Mouse (Mus musculus) urinary bladder, postnatal 14 days (tissue): ENCODE data around the gene Def8.
"Not testable (repeated sequence)": the region's sequence is repeated elsewhere in the genome, so short reads cannot be mapped to it uniquely, and the experiment has no call there.

Source experiments
- DNase-seq: peaks from one replicate; pipeline ENCODE4 v3.0.0; 2021; ENCODE audit warnings: low spot score

The Def8 gene

DNA sequence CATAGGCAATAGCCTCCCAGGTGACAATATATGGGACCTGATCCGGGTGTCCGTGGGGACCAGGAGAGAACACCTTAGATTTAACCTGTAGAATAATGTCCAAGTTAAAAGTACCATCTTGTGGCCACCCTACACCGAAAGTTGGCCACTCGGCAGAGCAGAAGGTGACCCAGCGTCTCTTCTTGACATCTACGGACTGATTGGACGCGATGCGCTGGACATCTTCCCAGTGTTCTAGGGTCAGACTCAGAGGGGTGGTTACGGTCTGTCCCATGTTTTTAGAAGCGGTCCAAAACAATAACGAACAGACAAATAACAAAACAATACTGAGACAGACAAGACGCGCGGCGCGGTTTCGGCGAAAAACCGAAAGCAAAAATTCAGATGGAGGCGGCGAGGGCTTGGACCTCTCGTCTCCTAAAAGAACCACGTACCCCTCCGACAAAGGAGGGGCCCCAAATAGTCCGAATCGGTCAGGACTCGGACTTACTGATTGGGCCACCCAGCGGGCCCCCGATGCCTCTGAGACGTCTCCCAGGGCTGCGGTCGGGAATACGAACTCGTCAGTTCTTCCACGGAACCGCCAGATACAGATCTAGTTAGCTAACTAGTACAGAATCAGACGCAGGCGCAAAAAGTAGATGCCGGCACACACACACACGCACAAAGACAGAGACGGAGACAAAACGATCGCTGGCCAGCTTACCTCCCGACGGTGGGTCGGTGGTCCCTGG is 10.1 kb downstream of the Def8 start:
- not testable (repeated sequence) for DNase-seq

DNA sequence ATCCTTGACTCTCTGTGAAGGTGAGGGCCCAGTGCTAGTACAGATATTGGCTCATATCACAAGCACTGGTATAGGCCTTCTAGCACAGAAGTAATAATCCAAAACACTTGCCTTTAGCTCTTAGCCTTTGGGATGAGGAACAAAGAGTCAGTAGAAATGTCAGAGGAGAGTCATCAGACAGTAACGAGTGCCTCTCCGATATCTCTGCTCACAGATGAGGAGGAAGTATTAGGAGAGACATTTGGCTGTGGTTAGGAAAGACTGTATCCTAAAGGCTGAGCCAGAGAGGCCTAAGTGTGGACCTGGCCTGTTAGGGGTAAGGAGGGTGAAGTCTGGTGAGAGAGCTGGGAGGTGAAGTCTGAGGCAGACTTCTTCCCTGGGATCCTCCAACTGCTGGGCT is 18.5 kb downstream of the Def8 start:
- no peak for DNase-seq

DNA sequence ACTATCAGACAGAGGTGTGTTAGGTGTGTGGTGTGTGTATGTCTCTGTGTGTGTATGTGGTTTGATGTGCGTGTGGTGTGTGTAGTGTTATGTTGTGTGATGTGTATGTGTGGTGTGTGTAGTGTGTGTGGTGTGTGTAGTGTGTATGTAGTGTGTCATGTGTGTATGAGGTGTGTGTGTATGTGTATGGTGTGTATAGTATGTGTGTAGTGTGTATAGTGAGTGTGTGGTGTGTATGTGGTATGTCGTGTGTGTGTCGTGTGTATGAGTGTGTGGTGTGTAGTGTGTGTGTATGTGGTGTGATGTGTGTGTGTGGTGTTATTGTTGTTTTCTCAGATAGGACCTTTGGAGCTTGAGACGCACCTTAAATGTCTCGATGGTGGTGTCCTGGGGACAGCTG is 19.0 kb downstream of the Def8 start:
- no peak for DNase-seq

DNA sequence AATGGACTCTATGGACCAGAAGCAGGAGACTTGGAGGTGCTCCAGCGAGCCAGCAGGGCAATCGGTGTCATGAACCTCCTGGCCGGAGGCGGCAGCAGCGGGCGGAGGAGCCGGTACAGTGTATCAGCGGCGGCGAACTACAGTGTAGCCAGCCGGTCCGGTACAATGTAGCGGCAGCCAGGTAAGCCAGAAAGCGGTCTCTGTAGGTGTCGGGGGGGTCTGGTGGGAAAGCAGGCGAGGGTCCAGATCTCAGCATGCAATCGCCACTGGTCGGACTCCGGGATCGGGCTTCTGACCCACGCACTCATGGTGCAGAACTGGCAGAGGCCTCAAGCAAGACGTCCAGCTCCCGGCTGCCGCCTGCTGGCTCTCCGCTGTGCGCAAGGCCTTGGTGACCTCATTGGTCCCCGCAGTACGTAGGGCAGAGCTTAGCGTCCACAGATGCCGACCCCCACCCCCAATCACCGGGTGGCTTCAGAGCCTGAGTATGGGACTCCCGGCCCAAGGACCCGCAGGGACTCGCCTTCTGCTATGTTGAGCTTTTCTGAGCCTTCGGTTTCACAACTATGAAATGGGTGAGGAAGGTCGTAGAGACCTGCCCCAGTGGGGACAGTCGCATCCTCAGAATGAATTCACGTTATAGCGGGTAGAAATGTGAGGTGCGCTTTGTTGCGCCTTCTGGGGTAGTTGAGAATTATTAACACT is 19.7 kb downstream of the Def8 start:
- DNase-seq = peak; percentile 95

- DNase-seq = no peak
Observed at GRCm38 (mm10) chr8:123443576-123443921, 20.2 kb downstream of the Def8 start.

- no peak for DNase-seq
Observed at GRCm38 (mm10) chr8:123444131-123444530, 20.8 kb downstream of the Def8 start.

GRCm38 (mm10) chr8:123445981-123446380 is 22.7 kb downstream of the Def8 start:
- DNase-seq = no peak

DNA sequence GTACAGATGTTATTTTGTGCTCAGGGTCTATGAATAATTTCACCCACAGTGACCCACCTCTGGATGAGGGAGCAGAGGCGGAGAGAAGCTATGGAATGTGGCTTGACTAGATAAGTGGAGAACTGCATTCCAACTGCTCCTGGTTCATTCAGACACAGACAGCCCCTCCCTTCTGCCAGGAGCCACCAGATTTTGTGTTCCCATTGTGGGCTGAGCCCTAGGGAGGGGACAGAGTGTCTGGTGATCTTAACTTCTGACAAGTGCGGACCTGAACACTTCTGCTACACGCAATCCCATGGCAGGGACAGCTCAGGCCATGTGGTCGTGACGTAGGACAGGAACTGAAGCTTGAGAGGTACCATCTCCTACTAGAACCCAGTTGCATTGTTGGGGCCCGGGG is 23.5 kb downstream of the Def8 start:
- no peak for DNase-seq

DNA sequence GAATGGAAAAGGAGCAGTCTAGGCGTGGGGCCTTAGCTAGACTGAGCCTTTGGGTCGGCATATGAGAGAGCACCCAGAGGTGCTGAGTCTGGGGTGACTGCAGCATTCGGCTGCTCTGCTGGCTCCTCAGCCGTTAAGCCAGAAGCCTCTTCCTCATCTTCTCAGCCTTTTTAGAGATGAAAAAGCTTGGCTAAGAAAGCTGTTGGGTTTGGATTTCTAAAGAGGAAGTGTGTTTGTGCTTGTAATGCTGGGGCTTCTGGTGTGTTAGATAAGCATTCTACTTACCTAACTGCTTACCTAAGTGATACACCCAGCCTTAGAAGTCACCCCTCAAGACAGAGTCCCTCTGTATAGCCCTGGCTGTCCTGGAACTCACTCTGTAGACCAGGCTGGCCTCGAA is 27.5 kb downstream of the Def8 start:
- no peak for DNase-seq

GRCm38 (mm10) chr8:123451747-123452146 is 28.4 kb downstream of the Def8 start:
- DNase-seq = not testable (repeated sequence)

DNA sequence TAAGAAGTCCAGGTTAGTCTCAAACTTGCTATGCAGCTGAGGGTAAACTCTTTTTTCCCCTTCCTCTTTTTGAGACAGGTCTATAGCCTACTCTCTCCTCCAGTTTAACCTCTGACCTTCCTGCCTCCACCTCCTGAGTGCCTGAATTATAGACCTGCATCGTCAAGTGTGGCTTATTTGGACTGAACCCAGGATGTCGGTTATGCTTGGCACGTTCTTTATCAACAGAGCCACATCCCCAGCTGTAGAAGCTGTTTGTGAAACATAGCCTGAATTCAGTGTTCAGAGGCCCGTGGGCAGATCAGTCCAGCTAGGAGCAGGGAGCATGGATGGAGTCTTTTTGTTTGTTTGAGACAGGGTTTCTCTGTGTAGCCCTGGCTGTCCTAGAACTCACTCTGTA is 28.8 kb downstream of the Def8 start:
- DNase-seq = no peak

- DNase-seq = no peak
Observed at GRCm38 (mm10) chr8:123453291-123453690, 30.0 kb downstream of the Def8 start.

DNA sequence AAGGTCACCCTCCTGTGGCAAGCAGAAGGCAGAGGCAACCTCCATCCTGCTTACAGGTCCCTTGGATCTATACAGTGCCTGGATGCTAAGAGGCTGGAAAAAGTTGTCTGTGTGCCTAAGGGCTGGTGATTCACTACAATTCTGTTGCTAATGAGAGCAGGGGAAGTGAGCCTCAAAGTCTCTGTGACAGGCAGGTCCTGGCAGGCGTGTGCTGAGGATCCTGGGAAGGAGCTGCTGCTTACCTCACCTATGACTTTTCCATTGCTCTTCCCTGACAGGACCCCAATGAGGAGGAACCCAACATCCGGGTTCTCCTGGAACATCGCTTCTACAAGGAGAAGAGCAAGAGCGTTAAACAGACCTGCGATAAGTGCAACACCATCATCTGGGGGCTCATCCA is 30.6 kb downstream of the Def8 start:
- DNase-seq = no peak

DNA sequence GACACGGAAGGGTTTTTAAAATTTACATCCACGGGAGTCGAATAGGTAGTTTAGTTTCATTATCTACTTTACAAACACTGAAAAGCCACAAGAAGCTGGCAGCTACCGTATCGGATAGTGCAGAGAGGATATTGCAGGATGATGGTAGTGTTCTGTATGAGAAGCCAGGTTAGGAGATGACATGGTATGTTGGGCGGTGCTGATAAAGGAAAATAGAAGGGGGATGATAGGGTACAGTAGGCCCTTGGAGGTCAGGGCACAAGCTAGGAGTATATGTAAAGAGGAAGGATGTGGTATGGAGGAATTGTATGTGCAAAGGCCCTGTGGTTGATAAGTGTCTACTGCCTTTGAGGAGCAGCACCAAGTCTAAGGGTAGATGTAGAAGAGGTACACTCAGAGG is 31.2 kb downstream of the Def8 start:
- no peak for DNase-seq

DNA sequence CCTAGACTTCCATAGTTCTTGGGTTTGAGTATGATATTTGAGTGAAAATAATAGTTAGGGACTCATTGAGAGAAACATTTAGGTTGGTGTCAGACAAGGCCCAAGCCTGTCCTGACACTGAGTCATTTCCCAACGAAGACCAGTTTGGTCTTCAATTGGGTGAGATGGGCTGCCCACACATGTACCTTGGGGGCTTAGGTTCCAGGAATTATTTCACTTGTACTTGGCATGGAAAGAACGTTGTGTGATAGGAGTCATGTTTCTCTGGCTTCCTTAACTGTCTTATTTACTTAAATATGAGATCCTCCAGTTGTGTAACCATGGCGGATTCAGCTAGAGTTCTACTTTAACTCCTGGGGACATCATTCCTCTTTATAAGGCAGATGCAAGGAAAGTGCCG is 40.3 kb downstream of the Def8 start:
- no peak for DNase-seq

GRCm38 (mm10) chr8:123467476-123467875 is 44.1 kb downstream of the Def8 start:
- DNase-seq = no peak

- DNase-seq = not testable (repeated sequence)
Observed at GRCm38 (mm10) chr8:123472991-123473390, 49.7 kb downstream of the Def8 start.

- not testable (repeated sequence) for DNase-seq
Observed at GRCm38 (mm10) chr8:123474549-123474948, 51.2 kb downstream of the Def8 start.

DNA sequence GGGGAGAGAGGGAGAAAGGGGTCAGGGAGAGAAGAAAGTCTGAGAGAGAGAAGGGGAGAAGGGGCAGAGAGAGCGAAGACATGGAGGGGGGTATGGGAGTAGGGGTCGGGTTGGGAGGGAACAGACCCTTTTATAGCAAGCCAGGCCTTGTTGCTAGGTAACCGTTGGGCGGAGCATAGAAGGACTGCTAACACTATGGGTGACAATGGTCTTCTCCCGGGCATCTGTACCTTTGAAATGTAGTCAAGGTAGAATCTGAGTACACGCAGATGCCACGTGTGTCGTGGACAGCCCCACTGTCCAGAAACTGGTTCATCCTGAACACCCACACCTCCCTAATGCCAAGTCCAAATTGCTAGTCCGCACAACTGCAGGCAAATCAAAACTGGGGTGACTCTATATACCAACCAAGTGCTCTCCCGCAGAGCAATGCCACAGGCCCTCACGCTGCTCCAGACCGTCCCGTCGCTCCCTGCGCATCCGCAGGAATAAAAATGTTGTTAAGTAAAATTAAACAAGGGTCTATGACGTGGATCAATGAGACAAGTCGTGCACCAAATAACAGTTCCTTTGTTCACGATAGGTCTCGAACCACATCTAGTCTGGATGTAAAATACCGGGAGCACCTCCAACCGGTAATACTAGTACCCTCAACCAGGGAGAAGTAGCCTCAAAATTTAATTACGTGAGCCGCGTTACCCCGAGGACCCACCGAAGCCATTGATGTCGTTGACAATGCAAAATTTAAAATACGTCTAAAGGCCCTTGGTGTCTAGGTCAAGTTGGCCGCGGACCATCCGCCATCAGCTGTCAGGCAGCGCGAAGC is 53.8 kb downstream of the Def8 start:
- DNase-seq = no peak

GRCm38 (mm10) chr8:123477737-123478258 is 54.5 kb downstream of the Def8 start, which contains the start of gene Afg3l1:
Gene Afg3l1 (plus strand): TSS chr8:123477903.
- DNase-seq = peak; percentile 91

DNA sequence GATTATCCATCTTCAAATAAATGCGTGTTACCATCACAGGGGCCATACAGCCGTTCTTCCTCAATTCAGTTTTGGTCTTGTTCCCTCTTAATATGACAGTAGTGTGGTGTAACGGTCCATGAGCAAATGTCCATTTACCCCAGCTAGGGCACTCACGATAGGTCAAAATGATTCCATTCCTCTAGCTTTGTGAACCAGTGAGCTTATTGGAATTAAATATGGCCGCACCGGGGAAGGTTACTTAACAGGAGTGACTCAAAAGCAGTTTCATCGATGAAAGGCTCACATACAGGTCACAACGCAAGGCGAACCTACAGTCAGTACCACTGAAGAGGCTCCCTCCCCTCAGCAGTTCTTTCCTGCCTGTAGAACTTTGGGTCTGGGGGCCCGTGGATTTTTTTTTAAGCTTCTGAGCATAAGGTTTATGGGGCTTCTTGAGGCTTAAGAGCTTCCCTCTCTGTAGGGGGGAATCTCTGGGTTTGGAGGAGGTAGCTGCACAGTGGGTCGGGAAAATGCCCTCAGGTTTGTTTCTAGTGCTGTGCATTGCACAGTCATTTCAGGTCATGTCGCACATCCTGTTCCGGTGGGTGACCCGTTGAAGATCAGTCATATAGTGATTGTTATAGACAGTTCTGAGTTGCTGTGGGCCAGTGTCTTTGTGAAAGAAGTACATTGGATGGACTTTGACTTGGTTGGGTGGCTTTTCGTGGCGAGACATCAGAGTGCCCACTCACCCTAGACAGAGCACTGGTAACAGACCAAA is 55.3 kb downstream of the Def8 start:
- DNase-seq = no peak

- DNase-seq = no peak
Observed at GRCm38 (mm10) chr8:123482627-123483026, 59.3 kb downstream of the Def8 start.
